Mouse (Mus musculus) lung, postnatal 0 days (tissue): ENCODE data around the gene Tmprss11c. TPM values are rescaled to one million over a fixed set of nuclear protein-coding genes. Genes with fewer than 3 reads are reported as not detected.
"Not testable (repeated sequence)": the region's sequence is repeated elsewhere in the genome, so short reads cannot be mapped to it uniquely, and the experiment has no call there.

ENCODE experiments used
- ATAC-seq: fragments of 200-750 bp; cut with Nextera tagmentation; 2 replicates; pipeline ENCODE4 v1.8.0; 2017; ENCODE audit warnings: moderate library complexity
- DNase-seq: peaks from one replicate; pipeline ENCODE4 v3.0.0-alpha.2; 2016; ENCODE audit warnings: low spot score
- H3K27ac ChIP-seq: fragments of 300-500 bp; sonication (generic); 2 replicates; pipeline ENCODE4 v1.5.1; 2014; ENCODE audit warnings: antibody characterized with exemption, mild to moderate bottlenecking, low read length, mixed read lengths
- H3K27me3 ChIP-seq: fragments of 300-500 bp; sonication (generic); replicated peaks from 2 replicates; pipeline ENCODE4 v1.6.1; 2014; ENCODE audit warnings: low read length, mixed read lengths; ENCODE audit not compliant: insufficient read depth
- H3K36me3 ChIP-seq: fragments of 300-500 bp; sonication (generic); 2 replicates; pipeline ENCODE4 v1.6.1; 2014; ENCODE audit warnings: low read length, mixed read lengths; ENCODE audit not compliant: insufficient read depth
- H3K4me1 ChIP-seq: fragments of 300-500 bp; sonication (generic); 2 replicates; pipeline ENCODE4 v1.6.1; 2014; ENCODE audit warnings: antibody characterized with exemption, low read depth, low read length, mixed read lengths; ENCODE audit not compliant: insufficient read depth
- H3K4me2 ChIP-seq: fragments of 300-500 bp; sonication (generic); replicated peaks from 2 replicates; pipeline ENCODE4 v1.6.1; 2014; ENCODE audit warnings: low read depth, mild to moderate bottlenecking, low read length, moderate library complexity, mixed read lengths
- H3K4me3 ChIP-seq: fragments of 300-500 bp; sonication (generic); 2 replicates; pipeline ENCODE4 v1.5.1; 2014; ENCODE audit warnings: low read depth, low read length
- H3K9ac ChIP-seq: fragments of 300-500 bp; sonication (generic); replicated peaks from 2 replicates; pipeline ENCODE4 v1.6.1; 2014; ENCODE audit warnings: low read depth, mild to moderate bottlenecking
- H3K9me3 ChIP-seq: fragments of 300-500 bp; sonication (generic); 2 replicates; pipeline ENCODE4 v1.6.1; 2016; ENCODE audit warnings: low read length, mixed read lengths
- CTCF ChIP-seq: IDR thresholded peaks from 2 replicates; pipeline ENCODE4 v1.5.1; 2016; ENCODE audit warnings: antibody characterized with exemption, mild to moderate bottlenecking
- EP300 ChIP-seq: IDR thresholded peaks from 2 replicates; pipeline ENCODE4 v1.6.1; 2016; ENCODE audit warnings: antibody characterized with exemption, mild to moderate bottlenecking, control low read depth
- WGBS: fragments of 180-500 bp; shearing (Covaris S2); extraction: QIAGEN DNeasy Blood & Tissue Kit; methylation state at CpG from one replicate; pipeline ENCODE4 v1.1.7; 2014; 5-methylcytosine and 5-hydroxymethylcytosine counted together
- polyA plus RNA-seq: library from polyadenylated mRNA; unstranded; fragments of >200 nt; fragmentation: Nextera tagmentation; extraction: Ambion mirVana; gene quantifications from 2 replicates; pipeline ENCODE4 v1.2.1, GENCODE M21; 2015

Tmprss11c gene
- polyA plus RNA-seq, result not detected in 2 replicates

- Histone ChIP-seq H3K4me1 (no peaks in the 10 kb centered on the region), H3K9ac (no peak within 1 kb of the TSS), H3K27ac (no peak within 1 kb of the TSS), H3K4me2 (no peak within 1 kb of the TSS), H3K27me3 (no peaks in the 10 kb centered on the region), H3K36me3 (no peaks in the 10 kb centered on the region), H3K4me3 (no peak within 1 kb of the TSS), H3K9me3 (no peaks in the 10 kb centered on the region)
- no peak for DNase-seq
- no peak for ATAC-seq
- WGBS, result 74% methylated on average over 4 of the region's 4 CpGs
- no peak for TF ChIP-seq CTCF
- TF ChIP-seq EP300, result no peak
Measured at GRCm38 (mm10) chr5:86289208-86289607, at the start of gene Tmprss11c. Gene Tmprss11c (minus strand): TSS chr5:86289308.

GRCm38 (mm10) chr5:86318018-86318956, 29.2 kb upstream of the Tmprss11c start:
- ATAC-seq, H3K4me3 ChIP-seq, H3K36me3 ChIP-seq, H3K4me1 ChIP-seq, H3K9ac ChIP-seq, H3K27ac ChIP-seq, H3K4me2 ChIP-seq, H3K27me3 ChIP-seq, DNase-seq, H3K9me3 ChIP-seq: not testable (repeated sequence)
- 48% methylated on average over 25 of the region's 30 CpGs for WGBS

GRCm38 (mm10) chr5:86306116-86306515, 17.0 kb upstream of the Tmprss11c start:
- Histone ChIP-seq H3K9ac (no peak overlapping the region), H3K27me3 (no peaks in the 10 kb centered on the region), H3K4me1 (no peaks in the 10 kb centered on the region), H3K27ac (no peak overlapping the region), H3K4me2 (no peak overlapping the region), H3K4me3 (no peak overlapping the region), H3K36me3 (no peaks in the 10 kb centered on the region), H3K9me3 (no peaks in the 10 kb centered on the region)
- TF ChIP-seq CTCF (no peak), EP300 (no peak)
- 53% methylated on average over 5 of the region's 5 CpGs for WGBS
- DNase-seq (no peak), ATAC-seq (no peak)

- DNase-seq, result no peak
- WGBS, result 80% methylated on average over 8 of the region's 8 CpGs
- H3K4me2 ChIP-seq, result no peak overlapping the region
- H3K9me3 ChIP-seq, result no peaks in the 10 kb centered on the region
- no peak overlapping the region for H3K9ac ChIP-seq
- no peak overlapping the region for H3K4me3 ChIP-seq
- no peak overlapping the region for H3K27ac ChIP-seq
- H3K36me3 ChIP-seq, result no peaks in the 10 kb centered on the region
- H3K4me1 ChIP-seq, result no peaks in the 10 kb centered on the region
- TF ChIP-seq EP300 (no peak), CTCF (no peak)
- no peaks in the 10 kb centered on the region for H3K27me3 ChIP-seq
- no peak for ATAC-seq
Measured at GRCm38 (mm10) chr5:86303877-86304276, 14.8 kb upstream of the Tmprss11c start.

- H3K36me3 ChIP-seq, result no peaks in the 10 kb centered on the region
- no peak overlapping the region for H3K27ac ChIP-seq
- H3K4me1 ChIP-seq, result no peaks in the 10 kb centered on the region
- H3K4me3 ChIP-seq, result no peak overlapping the region
- no peak for ATAC-seq
- no peaks in the 10 kb centered on the region for H3K27me3 ChIP-seq
- H3K9me3 ChIP-seq, result no peaks in the 10 kb centered on the region
- H3K9ac ChIP-seq, result no peak overlapping the region
- DNase-seq, result no peak
- no peak overlapping the region for H3K4me2 ChIP-seq
- TF ChIP-seq EP300, result no peak
- no peak for TF ChIP-seq CTCF
- 85% methylated on average over 11 of the region's 11 CpGs for WGBS
Measured at GRCm38 (mm10) chr5:86246559-86246958, 42.5 kb downstream of the Tmprss11c start.

- Histone ChIP-seq H3K9me3 (no peaks in the 10 kb centered on the region), H3K9ac (no peak overlapping the region), H3K27me3 (no peaks in the 10 kb centered on the region), H3K4me3 (no peak overlapping the region), H3K4me1 (no peaks in the 10 kb centered on the region), H3K27ac (no peak overlapping the region), H3K4me2 (no peak overlapping the region), H3K36me3 (no peaks in the 10 kb centered on the region)
- ATAC-seq (no peak), DNase-seq (no peak)
- 59% methylated on average over 1 of the region's 1 CpGs for WGBS
- TF ChIP-seq EP300, result no peak
- TF ChIP-seq CTCF, result no peak
Measured at GRCm38 (mm10) chr5:86244880-86245279, 44.2 kb downstream of the Tmprss11c start.
